Comparison of ENCODE assay signal across 9 mouse cellular contexts in genomic region chr11:106980455-106980854, GRCm38 (mm10). TPM values are rescaled to one million over a fixed set of nuclear protein-coding genes. Genes with fewer than 3 reads are reported as not detected.
A peak's percentile ranks its signal among the peaks of the same experiment; 100 is the strongest.
DNase-seq lines count a peak whose midpoint lies in the region; ATAC-seq and TF ChIP-seq lines count a peak whose summit lies in the region.
"Had no signal": no experiment of that assay in that cellular context is flagged by ENCODE, and none has a peak within 500 bp of the region (broad histone marks: within the 10 kb centered on the region; RNA-seq: fewer than 3 reads in every experiment).

No protein-coding gene starts in this region.

- dilution Hi-C loops in CH12.LX (cut with MboI; ENCODE audit: extremely low pct_ligation_motif_present, extremely low pct_unique_long_range_greater_than_20kb, low sequenced_read_pairs) = no loop called here

- TF ChIP-seq EP300 in CH12.LX (IDR thresholded peaks at IDR 0.05; ENCODE audit: low read length) = no peak
- TF ChIP-seq EP300 in liver, postnatal 0 days (IDR thresholded peaks at IDR 0.05; ENCODE audit: low read depth) = no peak

- no peak for TF ChIP-seq POLR2A in CH12.LX (IDR thresholded peaks at IDR 0.05; ENCODE audit: low read depth, low read length)

- no peaks in the 10 kb centered on the region for H3K27me3 ChIP-seq in heart, embryonic 12.5 days (replicated peaks)
- H3K27me3 ChIP-seq in CH12.LX (replicated peaks) = no peaks in the 10 kb centered on the region
- no peaks in the 10 kb centered on the region for H3K27me3 ChIP-seq in kidney, embryonic 15.5 days
- H3K27me3 ChIP-seq in liver, postnatal 0 days (ENCODE audit: insufficient read depth, low read length) = no peaks in the 10 kb centered on the region

- no peak overlapping the region for H3K27ac ChIP-seq in heart, embryonic 12.5 days (ENCODE audit: poor library complexity, severe bottlenecking)
- H3K27ac ChIP-seq in CH12.LX (ENCODE audit: insufficient read depth, low read depth) = no peak overlapping the region
- H3K27ac ChIP-seq in gastrocnemius, adult 2 months = no peak overlapping the region
- H3K27ac ChIP-seq in kidney, embryonic 15.5 days = no peak overlapping the region
- no peak overlapping the region for H3K27ac ChIP-seq in liver, postnatal 0 days (ENCODE audit: low read depth)

- H3K79me2 ChIP-seq in CH12.LX (replicated peaks; ENCODE audit: control insufficient read depth, extremely low read depth, insufficient read depth, poor library complexity, severe bottlenecking) = no peaks in the 10 kb centered on the region

- no peak overlapping the region for H3K9ac ChIP-seq in heart, embryonic 12.5 days
- no peak overlapping the region for H3K9ac ChIP-seq in CH12.LX (ENCODE audit: insufficient read depth, low read depth)
- H3K9ac ChIP-seq in kidney, embryonic 15.5 days = no peak overlapping the region
- no peak overlapping the region for H3K9ac ChIP-seq in liver, postnatal 0 days (replicated peaks)

- DNase-seq in heart, adult 18-20 months = peak; percentile 78 to 85
- DNase-seq in CH12.LX (ENCODE audit: extremely low read depth) = peak; percentile 79
- peak; percentile 62 for DNase-seq in c-Kit-positive CD71-positive TER-119-positive erythroid progenitor cells, embryonic 14.5 days (ENCODE audit: low spot score)
- DNase-seq in gastrocnemius, adult 2 months = peak; percentile 51
- peak; percentile 54 for DNase-seq in liver, postnatal 0 days
- peak; percentile 28 for DNase-seq in right cerebral cortex, postnatal 14 days

- no peaks in the 10 kb centered on the region for H3K9me3 ChIP-seq in heart, embryonic 12.5 days (replicated peaks)
- no peaks in the 10 kb centered on the region for H3K9me3 ChIP-seq in CH12.LX (replicated peaks; ENCODE audit: low read length)
- H3K9me3 ChIP-seq in kidney, embryonic 15.5 days (replicated peaks) = no peaks in the 10 kb centered on the region
- H3K9me3 ChIP-seq in liver, postnatal 0 days (ENCODE audit: low read length) = no peaks in the 10 kb centered on the region
- H3K9me3 ChIP-seq: megakaryocyte, embryonic 14.5 days had no signal

- peak; percentile 95 for TF ChIP-seq RAD21 in CH12.LX (IDR thresholded peaks at IDR 0.05; ENCODE audit: low read depth, low read length)

- WGBS in heart, embryonic 12.5 days = 23% methylated on average over 7 of the region's 7 CpGs
- 28% methylated on average over 7 of the region's 7 CpGs for WGBS in kidney, embryonic 15.5 days
- 26% methylated on average over 7 of the region's 7 CpGs for WGBS in liver, postnatal 0 days (ENCODE audit: insufficient replicate concordance)

- intact Hi-C loops in gastrocnemius, adult 2 months (cut with DNase I) = no loop called here

- H3K4me3 ChIP-seq in heart, embryonic 12.5 days = no peak overlapping the region
- H3K4me3 ChIP-seq in CH12.LX (replicated peaks in 1 of 3; ENCODE audit: low read depth in 2 of 3, low read length in 2 of 3, poor library complexity in 1 of 3) = no peak overlapping the region
- H3K4me3 ChIP-seq in gastrocnemius, adult 2 months = no peak overlapping the region
- no peak overlapping the region for H3K4me3 ChIP-seq in kidney, embryonic 15.5 days (replicated peaks)
- H3K4me3 ChIP-seq in liver, postnatal 0 days (ENCODE audit: low read depth, low read length) = no peak overlapping the region
- H3K4me3 ChIP-seq: megakaryocyte, embryonic 14.5 days had no signal

- no peak for ATAC-seq in heart, embryonic 12.5 days (ENCODE audit: insufficient number of reproducible peaks, low FRiP score)
- 0 out of 2 replicates have a peak, but pooled peaks have one; percentile 22 for ATAC-seq in kidney, embryonic 15.5 days (replicated peaks; ENCODE audit: low FRiP score)
- no peak for ATAC-seq in liver, postnatal 0 days

- peak; percentile 68 to 87 for TF ChIP-seq CTCF in CH12.LX (conservative IDR thresholded peaks at IDR 0.05 in 1 of 2, IDR thresholded peaks at IDR 0.05 in 1 of 2; ENCODE audit: low read depth in 2 of 2, low read length in 2 of 2)
- peak; percentile 87 for TF ChIP-seq CTCF in gastrocnemius, adult 2 months (IDR thresholded peaks at IDR 0.05)
- peak; percentile 90 for TF ChIP-seq CTCF in liver, postnatal 0 days (IDR thresholded peaks at IDR 0.05; ENCODE audit: low read depth)

- H3K4me1 ChIP-seq in heart, embryonic 12.5 days (replicated peaks) = peaks cover 10% of the 10 kb centered on the region; the same call in 1 of the 2 replicates
- H3K4me1 ChIP-seq in CH12.LX (ENCODE audit: control insufficient read depth in 1 of 2, insufficient read depth in 2 of 2) = peaks cover 2 to 20% of the 10 kb centered on the region in 2 experiments; a peak in 3 of 4 replicates
- H3K4me1 ChIP-seq in kidney, embryonic 15.5 days = peaks cover 11% of the 10 kb centered on the region
- H3K4me1 ChIP-seq in liver, postnatal 0 days (ENCODE audit: insufficient read depth) = peaks cover 4% of the 10 kb centered on the region; the same call in 1 of the 2 replicates

- no peaks in the 10 kb centered on the region for H3K36me3 ChIP-seq in heart, embryonic 12.5 days
- H3K36me3 ChIP-seq in CH12.LX (replicated peaks in 1 of 2; ENCODE audit: control insufficient read depth in 1 of 2, insufficient read depth in 1 of 2, low read length in 1 of 2) = peaks cover 11 to 43% of the 10 kb centered on the region in 2 experiments
- no peaks in the 10 kb centered on the region for H3K36me3 ChIP-seq in kidney, embryonic 15.5 days
- H3K36me3 ChIP-seq in liver, postnatal 0 days (replicated peaks; ENCODE audit: insufficient read depth, low read length) = no peaks in the 10 kb centered on the region

- in situ Hi-C loops in CH12.LX (cut with MboI; ENCODE audit: low pct_ligation_motif_present, low pct_unique_long_range_greater_than_20kb, low sequenced_read_pairs) = no loop called here

- no peak overlapping the region for H3K4me2 ChIP-seq in heart, embryonic 12.5 days
- H3K4me2 ChIP-seq in CH12.LX (ENCODE audit: insufficient read depth, low read depth, poor library complexity, severe bottlenecking) = no peak overlapping the region
- H3K4me2 ChIP-seq in kidney, embryonic 15.5 days = no peak overlapping the region
- no peak overlapping the region for H3K4me2 ChIP-seq in liver, postnatal 0 days (ENCODE audit: low read depth, low read length)

TF ChIP-seq in CH12.LX, 34 proteins besides CTCF, POLR2A, EP300 and RAD21:
- TF ChIP-seq KAT2A (IDR thresholded peaks at IDR 0.05; ENCODE audit: insufficient replicate concordance, low read length) (no peak), SMC3 (IDR thresholded peaks at IDR 0.05; ENCODE audit: low read depth, low read length) (peak; percentile 88), NRF1 (IDR thresholded peaks at IDR 0.05; ENCODE audit: low read depth, low read length) (0 out of 2 replicates have a peak, but pooled peaks have one; percentile 8), ZC3H11A (IDR thresholded peaks at IDR 0.05; ENCODE audit: low read depth, low read length) (peak; percentile 42), ZNF384 (IDR thresholded peaks at IDR 0.05; ENCODE audit: low read depth, low read length) (peak; percentile 62; the same call in 1 of the 2 replicates)

RNA-seq across cellular contexts. Expression of gene Kpna2, which starts 18.9 kb away (rescaled TPM):
- total RNA-seq in heart, adult 18-20 months (2021) = 10 to 100 TPM; 70.1 to 72.1 TPM
- 301 and 321 TPM in 2 replicates for polyA plus RNA-seq in heart, embryonic 12.5 days (2016; fragmentation: Nextera tagmentation; extraction: Ambion mirVana)
- total RNA-seq in CH12.LX (2012; rRNA removed) = 327 and 495 TPM in 2 replicates
- total RNA-seq in CH12.LX (2014; rRNA removed) = 734 and 759 TPM in 2 replicates
- 536 and 582 TPM in 2 replicates for polyA plus RNA-seq in CH12.LX (2012; ENCODE audit: insufficient read length, low read depth)
- 10 to 100 TPM; 13.2 to 16.2 TPM for total RNA-seq in gastrocnemius, adult 2 months (2021)
- polyA plus RNA-seq in kidney, embryonic 15.5 days (2015; fragmentation: Nextera tagmentation; extraction: Ambion mirVana) = 407 and 415 TPM in 2 replicates
- 115 and 128 TPM in 2 replicates for polyA plus RNA-seq in liver, postnatal 0 days (2015; fragmentation: Nextera tagmentation; extraction: Ambion mirVana)

RNA-seq across cellular contexts. Expression of gene 1810010H24Rik, which starts 45.0 kb away (rescaled TPM):
- 1 to 10 TPM; 1.4 to 3.7 TPM for total RNA-seq in heart, adult 18-20 months (2021)
- polyA plus RNA-seq in heart, embryonic 12.5 days (2016; fragmentation: Nextera tagmentation; extraction: Ambion mirVana) = 1.1 and 2.2 TPM in 2 replicates
- 0.29 and 1.1 TPM in 2 replicates for total RNA-seq in CH12.LX (2012; rRNA removed)
- total RNA-seq in CH12.LX (2014; rRNA removed) = 0.82 and 1.7 TPM in 2 replicates
- 0.53 and 0.83 TPM in 2 replicates for polyA plus RNA-seq in CH12.LX (2012; ENCODE audit: insufficient read length, low read depth)
- total RNA-seq in gastrocnemius, adult 2 months (2021) = 1 to 10 TPM in 1 of 2 experiments, under 1 TPM in 1; 0.86 to 1.3 TPM
- 1.7 and 2.1 TPM in 2 replicates for polyA plus RNA-seq in kidney, embryonic 15.5 days (2015; fragmentation: Nextera tagmentation; extraction: Ambion mirVana)
- polyA plus RNA-seq in liver, postnatal 0 days (2015; fragmentation: Nextera tagmentation; extraction: Ambion mirVana) = 7.3 and 10.3 TPM in 2 replicates

RNA-seq across cellular contexts. Expression of gene Smurf2, which starts 59.9 kb away (rescaled TPM):
- total RNA-seq in heart, adult 18-20 months (2021) = 10 to 100 TPM; 36.1 to 37.0 TPM
- 12.0 and 12.2 TPM in 2 replicates for polyA plus RNA-seq in heart, embryonic 12.5 days (2016; fragmentation: Nextera tagmentation; extraction: Ambion mirVana)
- total RNA-seq in CH12.LX (2012; rRNA removed) = 10.8 and 11.1 TPM in 2 replicates
- 11.1 and 11.3 TPM in 2 replicates for total RNA-seq in CH12.LX (2014; rRNA removed)
- 13.2 and 13.3 TPM in 2 replicates for polyA plus RNA-seq in CH12.LX (2012; ENCODE audit: insufficient read length, low read depth)
- total RNA-seq in gastrocnemius, adult 2 months (2021) = 10 to 100 TPM; 26.5 to 32.2 TPM
- polyA plus RNA-seq in kidney, embryonic 15.5 days (2015; fragmentation: Nextera tagmentation; extraction: Ambion mirVana) = 12.8 and 13.7 TPM in 2 replicates
- 4.5 and 4.8 TPM in 2 replicates for polyA plus RNA-seq in liver, postnatal 0 days (2015; fragmentation: Nextera tagmentation; extraction: Ambion mirVana)

Comparison
In these comparisons a context has a peak if more than half of its experiments do, and no peak if none do; other contexts are left out.
1. DNase-seq: peak in every context shown above with its lines; median percentile 82 in heart, adult 18-20 months; 79 in CH12.LX; 62 in c-Kit-positive CD71-positive TER-119-positive erythroid progenitor cells, embryonic 14.5 days; 54 in liver, postnatal 0 days; 51 in gastrocnemius, adult 2 months; 28 in right cerebral cortex, postnatal 14 days.